Mouse (Mus musculus): ENCODE measurements around the gene Mast3. TPM values are rescaled to one million over a fixed set of nuclear protein-coding genes. Genes with fewer than 3 reads are reported as not detected.
A peak's percentile ranks its signal among the peaks of the same experiment; 100 is the strongest.

Gene Mast3
- polyA plus RNA-seq, 1 experiment, result 31.7 TPM

DNA sequence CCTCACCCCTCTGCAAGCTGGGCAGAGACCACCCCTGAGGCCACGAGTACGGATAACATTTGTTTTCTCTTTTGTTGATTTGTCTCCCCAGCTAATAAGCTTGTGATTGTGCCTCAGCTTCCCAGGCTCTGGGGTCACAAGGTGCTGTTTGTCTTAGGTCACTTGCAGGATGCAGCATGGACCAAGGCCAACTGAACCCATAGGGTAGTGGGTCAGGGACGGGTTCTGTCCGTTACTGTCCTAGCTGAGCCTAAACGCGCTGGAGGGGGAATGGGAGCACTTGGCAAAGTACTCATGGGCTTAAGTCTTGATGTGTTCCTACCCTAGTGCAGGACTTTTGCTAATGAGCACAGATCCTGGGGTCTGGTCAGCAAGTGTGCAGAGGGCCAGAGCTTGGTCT lies 37.4 kb downstream of the Mast3 start:
- H3K4me2 ChIP-seq (ENCODE audit: low read depth), result no peak overlapping the region
- TF ChIP-seq POLR2AphosphoS2 (IDR thresholded peaks at IDR 0.05; ENCODE audit: insufficient read length, low read depth), result peak; percentile 27
- no peak for TF ChIP-seq TCF3 (IDR thresholded peaks at IDR 0.05; ENCODE audit: insufficient read length, low read depth)
- TF ChIP-seq REST (IDR thresholded peaks at IDR 0.05; ENCODE audit: insufficient read depth, insufficient read length), result no peak
- no peak for TF ChIP-seq CEBPB (IDR thresholded peaks at IDR 0.05; ENCODE audit: insufficient read depth, poor library complexity, severe bottlenecking)
- no peaks in the 10 kb centered on the region for H3K27me3 ChIP-seq (ENCODE audit: control insufficient read depth, insufficient read depth, insufficient read length)
- H3K79me2 ChIP-seq (ENCODE audit: control insufficient read depth, insufficient read depth), result no peaks in the 10 kb centered on the region
- H3K36me3 ChIP-seq (ENCODE audit: control insufficient read depth, insufficient read depth), result peaks cover 6% of the 10 kb centered on the region
- no peak overlapping the region for H3ac ChIP-seq (ENCODE audit: control insufficient read depth, insufficient read length)
- no peak overlapping the region for H3K4me3 ChIP-seq

DNA sequence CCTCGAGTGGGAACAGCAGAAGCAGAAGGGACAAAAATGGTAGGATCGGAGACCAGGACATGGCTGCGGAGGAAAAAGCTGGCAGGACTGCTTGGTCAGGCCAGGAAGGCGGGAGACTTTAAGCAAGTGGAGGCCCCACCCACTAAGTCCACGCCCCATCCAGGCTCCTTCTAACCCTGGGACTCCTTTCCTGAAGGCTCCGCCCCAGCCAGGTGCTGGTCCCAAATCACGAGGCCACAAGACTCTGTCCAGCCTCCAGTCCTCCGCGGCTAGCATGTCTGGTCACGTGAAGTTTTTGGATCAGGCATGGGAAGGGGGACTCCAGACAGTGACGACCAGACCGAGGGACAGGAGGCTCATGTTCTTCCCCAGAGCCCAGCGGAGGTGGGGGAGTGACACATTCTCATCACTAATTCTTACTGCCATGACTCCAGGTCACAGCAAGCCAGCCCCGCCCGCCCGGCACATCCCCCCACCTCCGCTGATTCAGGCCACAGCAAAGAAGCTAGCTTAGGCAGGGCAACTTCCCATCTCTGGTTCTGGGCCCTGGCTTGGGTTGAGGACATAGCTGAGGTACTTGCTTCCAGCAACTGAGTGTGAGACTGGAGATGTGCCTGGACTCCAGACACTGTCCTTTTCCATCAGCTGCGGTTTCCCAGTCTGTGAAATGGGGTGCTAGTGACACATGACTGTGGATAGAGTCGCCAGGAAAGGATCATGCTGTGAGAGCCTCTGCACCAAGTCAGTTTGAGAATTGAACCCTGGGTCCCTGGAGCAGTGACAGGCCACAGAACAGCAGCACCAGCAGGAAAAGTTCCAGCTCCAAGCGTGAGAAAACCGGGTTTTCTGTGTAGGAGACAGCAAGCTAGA lies 38.0 kb downstream of the Mast3 start:
- peak overlapping the region; percentile 43 for H3K4me3 ChIP-seq
- peak overlapping the region; percentile 14 for H3ac ChIP-seq (ENCODE audit: control insufficient read depth, insufficient read length)
- H3K27me3 ChIP-seq (ENCODE audit: control insufficient read depth, insufficient read depth, insufficient read length), result no peaks in the 10 kb centered on the region
- H3K79me2 ChIP-seq (ENCODE audit: control insufficient read depth, insufficient read depth), result no peaks in the 10 kb centered on the region
- no peak for TF ChIP-seq CEBPB (IDR thresholded peaks at IDR 0.05; ENCODE audit: insufficient read depth, poor library complexity, severe bottlenecking)
- no peak for TF ChIP-seq TCF12 (IDR thresholded peaks at IDR 0.05; ENCODE audit: insufficient read depth, poor library complexity, severe bottlenecking)
- peak; percentile 90 for TF ChIP-seq POLR2AphosphoS2 (IDR thresholded peaks at IDR 0.05; ENCODE audit: insufficient read length, low read depth)
- no peak for TF ChIP-seq REST (IDR thresholded peaks at IDR 0.05; ENCODE audit: insufficient read depth, insufficient read length)
- no peak for TF ChIP-seq MYOG (IDR thresholded peaks at IDR 0.05; ENCODE audit: control insufficient read depth in 1 of 3, insufficient read depth in 1 of 3, insufficient read length in 2 of 3, low read depth in 2 of 3)
- peak; percentile 77 for TF ChIP-seq USF1 (IDR thresholded peaks at IDR 0.05; ENCODE audit: low read depth)
- TF ChIP-seq MAX (IDR thresholded peaks at IDR 0.05; ENCODE audit: low read depth), result no peak
- TF ChIP-seq MYOD1 (IDR thresholded peaks at IDR 0.05; ENCODE audit: control insufficient read depth in 1 of 3, insufficient read length in 2 of 3, low read depth in 2 of 3), result peak in 1 of 3 experiments; percentile 25
- peak; percentile 79 for TF ChIP-seq POLR2A (IDR thresholded peaks at IDR 0.05; ENCODE audit: insufficient read length, low read depth)
- no peak for TF ChIP-seq E2F4 (IDR thresholded peaks at IDR 0.05; ENCODE audit: insufficient read depth)
- TF ChIP-seq SRF (IDR thresholded peaks at IDR 0.05; ENCODE audit: control insufficient read depth, insufficient read length, low read depth), result no peak
- no peak for TF ChIP-seq TCF3 (IDR thresholded peaks at IDR 0.05; ENCODE audit: insufficient read length, low read depth)
- peak overlapping the region; percentile 99 for H3K4me2 ChIP-seq (ENCODE audit: low read depth)
- H3K36me3 ChIP-seq (ENCODE audit: control insufficient read depth, insufficient read depth), result peaks cover 6% of the 10 kb centered on the region

DNA sequence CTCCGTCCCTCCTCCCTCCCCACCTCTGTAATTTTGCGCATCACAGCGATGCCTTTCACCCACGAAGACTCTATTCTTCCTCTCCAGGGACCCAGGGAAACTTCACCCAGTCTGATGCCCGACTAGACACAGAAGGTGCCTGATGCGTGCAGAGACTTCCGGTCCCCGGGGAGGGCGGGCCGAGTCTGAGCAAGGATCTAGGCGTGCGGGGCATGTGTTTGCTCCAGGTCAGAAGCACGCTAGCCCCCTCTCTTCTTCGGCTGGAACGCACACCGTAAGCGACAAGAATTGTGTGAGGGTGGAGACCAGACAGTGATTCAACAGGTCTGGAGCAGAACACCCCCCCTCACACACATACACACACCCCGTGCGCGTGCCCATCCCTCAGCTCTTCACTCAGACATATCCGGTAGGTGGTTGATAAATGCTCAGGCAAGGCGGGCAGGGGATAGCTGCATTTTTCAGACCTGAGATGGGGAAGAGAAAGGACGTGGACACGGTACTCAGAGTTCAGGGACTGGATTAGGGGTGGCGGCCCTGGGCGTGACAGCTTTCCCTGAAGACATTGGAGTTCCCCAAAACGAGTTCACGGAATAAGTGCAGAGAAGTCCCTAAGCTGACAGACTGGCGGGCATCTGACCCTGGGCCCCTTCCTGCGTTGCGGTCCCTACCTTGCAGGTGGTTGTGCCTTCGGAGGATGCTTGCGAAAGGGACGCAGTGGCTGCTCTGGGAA lies 38.9 kb downstream of the Mast3 start:
- no peaks in the 10 kb centered on the region for H3K27me3 ChIP-seq (ENCODE audit: control insufficient read depth, insufficient read depth, insufficient read length)
- peak overlapping the region; percentile 14 for H3ac ChIP-seq (ENCODE audit: control insufficient read depth, insufficient read length)
- H3K4me3 ChIP-seq, result peak overlapping the region; percentile 43
- H3K79me2 ChIP-seq (ENCODE audit: control insufficient read depth, insufficient read depth), result no peaks in the 10 kb centered on the region
- peaks cover 6% of the 10 kb centered on the region for H3K36me3 ChIP-seq (ENCODE audit: control insufficient read depth, insufficient read depth)
- TF ChIP-seq USF1 (IDR thresholded peaks at IDR 0.05; ENCODE audit: low read depth) (no peak), TCF3 (IDR thresholded peaks at IDR 0.05; ENCODE audit: insufficient read length, low read depth) (no peak), CEBPB (IDR thresholded peaks at IDR 0.05; ENCODE audit: insufficient read depth, poor library complexity, severe bottlenecking) (no peak), POLR2AphosphoS2 (IDR thresholded peaks at IDR 0.05; ENCODE audit: insufficient read length, low read depth) (no peak), MYOD1 (IDR thresholded peaks at IDR 0.05; ENCODE audit: control insufficient read depth in 1 of 3, insufficient read length in 2 of 3, low read depth in 2 of 3) (no peak), E2F4 (IDR thresholded peaks at IDR 0.05; ENCODE audit: insufficient read depth) (no peak), MAX (IDR thresholded peaks at IDR 0.05; ENCODE audit: low read depth) (no peak), POLR2A (IDR thresholded peaks at IDR 0.05; ENCODE audit: insufficient read length, low read depth) (no peak), MYOG (IDR thresholded peaks at IDR 0.05; ENCODE audit: control insufficient read depth in 1 of 3, insufficient read depth in 1 of 3, insufficient read length in 2 of 3, low read depth in 2 of 3) (no peak), TCF12 (IDR thresholded peaks at IDR 0.05; ENCODE audit: insufficient read depth, poor library complexity, severe bottlenecking) (no peak), SRF (IDR thresholded peaks at IDR 0.05; ENCODE audit: control insufficient read depth, insufficient read length, low read depth) (no peak), REST (IDR thresholded peaks at IDR 0.05; ENCODE audit: insufficient read depth, insufficient read length) (no peak)
- peak overlapping the region; percentile 99 for H3K4me2 ChIP-seq (ENCODE audit: low read depth)

DNA sequence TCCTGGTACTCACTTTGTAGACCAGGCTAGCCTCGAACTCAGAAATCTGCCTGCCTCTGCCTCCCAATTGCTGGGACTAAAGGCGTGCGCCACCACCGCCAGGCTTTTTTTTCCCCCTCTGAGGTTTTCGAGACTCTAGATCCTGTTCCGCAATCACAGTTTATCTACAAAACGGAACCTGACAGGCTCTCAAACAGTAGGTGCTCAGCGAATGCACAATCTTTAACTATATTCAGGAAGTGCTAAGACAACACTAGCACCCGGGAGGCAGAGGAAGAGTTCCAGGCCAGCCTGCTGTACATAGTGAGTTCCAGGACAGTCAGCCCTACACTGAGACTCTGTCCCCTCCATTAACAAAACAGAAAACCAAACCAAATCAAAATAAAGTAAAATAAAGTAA lies 39.5 kb downstream of the Mast3 start:
- H3K4me3 ChIP-seq, result peak overlapping the region; percentile 43
- H3K79me2 ChIP-seq (ENCODE audit: control insufficient read depth, insufficient read depth), result no peaks in the 10 kb centered on the region
- H3K27me3 ChIP-seq (ENCODE audit: control insufficient read depth, insufficient read depth, insufficient read length), result no peaks in the 10 kb centered on the region
- H3K4me2 ChIP-seq (ENCODE audit: low read depth), result peak overlapping the region; percentile 99
- no peak overlapping the region for H3ac ChIP-seq (ENCODE audit: control insufficient read depth, insufficient read length)
- peaks cover 6% of the 10 kb centered on the region for H3K36me3 ChIP-seq (ENCODE audit: control insufficient read depth, insufficient read depth)
- TF ChIP-seq POLR2A (IDR thresholded peaks at IDR 0.05; ENCODE audit: insufficient read length, low read depth), result no peak
- no peak for TF ChIP-seq TCF3 (IDR thresholded peaks at IDR 0.05; ENCODE audit: insufficient read length, low read depth)
- TF ChIP-seq MYOD1 (IDR thresholded peaks at IDR 0.05; ENCODE audit: control insufficient read depth in 1 of 3, insufficient read length in 2 of 3, low read depth in 2 of 3), result no peak
- TF ChIP-seq CEBPB (IDR thresholded peaks at IDR 0.05; ENCODE audit: insufficient read depth, poor library complexity, severe bottlenecking), result no peak
- no peak for TF ChIP-seq TCF12 (IDR thresholded peaks at IDR 0.05; ENCODE audit: insufficient read depth, poor library complexity, severe bottlenecking)
- no peak for TF ChIP-seq USF1 (IDR thresholded peaks at IDR 0.05; ENCODE audit: low read depth)
- TF ChIP-seq MAX (IDR thresholded peaks at IDR 0.05; ENCODE audit: low read depth), result no peak
- no peak for TF ChIP-seq E2F4 (IDR thresholded peaks at IDR 0.05; ENCODE audit: insufficient read depth)
- no peak for TF ChIP-seq MYOG (IDR thresholded peaks at IDR 0.05; ENCODE audit: control insufficient read depth in 1 of 3, insufficient read depth in 1 of 3, insufficient read length in 2 of 3, low read depth in 2 of 3)
- no peak for TF ChIP-seq SRF (IDR thresholded peaks at IDR 0.05; ENCODE audit: control insufficient read depth, insufficient read length, low read depth)
- no peak for TF ChIP-seq POLR2AphosphoS2 (IDR thresholded peaks at IDR 0.05; ENCODE audit: insufficient read length, low read depth)
- no peak for TF ChIP-seq REST (IDR thresholded peaks at IDR 0.05; ENCODE audit: insufficient read depth, insufficient read length)

All from myocyte (in vitro differentiated cells).